Mouse (Mus musculus): ENCODE results near the gene Pif1.

GRCm38 (mm10) chr9:65611969-65612486 is 25.1 kb downstream of the Pif1 start:
- TF ChIP-seq CTCF (IDR thresholded peaks at IDR 0.05; ENCODE audit: borderline replicate concordance, insufficient read depth, low read length) (no peak), POLR2A (IDR thresholded peaks at IDR 0.05; ENCODE audit: low read depth, low read length) (no peak)
